In the genomic region with DNA sequence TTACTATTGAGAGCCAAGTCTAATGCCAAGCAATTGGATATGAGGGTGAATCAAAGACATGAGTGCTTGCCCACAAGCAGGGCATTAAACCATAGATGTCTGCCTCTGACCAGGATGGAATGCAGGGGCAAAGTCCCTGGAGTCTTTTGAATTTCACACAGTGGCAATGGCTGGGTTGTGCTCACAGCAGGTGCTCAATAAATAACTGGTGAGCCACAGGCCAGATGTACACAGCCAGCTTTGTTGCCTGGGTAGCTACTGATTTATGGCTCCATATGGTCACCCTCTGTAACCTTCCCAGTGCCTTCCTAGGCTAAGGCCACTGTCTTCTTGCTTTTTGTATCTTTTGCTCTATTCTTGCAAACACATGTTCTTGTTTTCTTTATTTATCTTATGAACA, we compare ENCODE assay signal across 18 mouse cellular contexts.
DNase-seq lines count a peak whose midpoint lies in the region; ATAC-seq lines count a peak whose summit lies in the region.
"Had no signal": no experiment of that assay in that cellular context is flagged by ENCODE, and none has a peak within 500 bp of the region (broad histone marks: within the 10 kb centered on the region; RNA-seq: fewer than 3 reads in every experiment).

No protein-coding gene starts in this region.

- H3K27me3 ChIP-seq in hindbrain, embryonic 12.5 days = no peaks in the 10 kb centered on the region
- no peaks in the 10 kb centered on the region for H3K27me3 ChIP-seq in hindbrain, embryonic 16.5 days (replicated peaks; ENCODE audit: control insufficient read depth, insufficient read depth, low read length)
- H3K27me3 ChIP-seq: limb, embryonic 15.5 days; midbrain, embryonic 12.5 days had no signal

- peak; percentile 52; the same call in 1 of the 2 replicates for ATAC-seq in hindbrain, embryonic 12.5 days (ENCODE audit: low FRiP score)
- no peak for ATAC-seq in hindbrain, embryonic 16.5 days

- no peak overlapping the region for H3K4me3 ChIP-seq in hindbrain, embryonic 12.5 days
- H3K4me3 ChIP-seq in hindbrain, embryonic 16.5 days (ENCODE audit: low read length) = no peak overlapping the region
- H3K4me3 ChIP-seq: limb, embryonic 15.5 days; midbrain, embryonic 12.5 days had no signal

- 0 out of 2 replicates have a peak, but pooled peaks cover 4% of the 10 kb centered on the region for H3K4me1 ChIP-seq in hindbrain, embryonic 12.5 days
- no peaks in the 10 kb centered on the region for H3K4me1 ChIP-seq in hindbrain, embryonic 16.5 days (ENCODE audit: control insufficient read depth, insufficient read depth, low read depth, low read length)
- H3K4me1 ChIP-seq: limb, embryonic 15.5 days; midbrain, embryonic 12.5 days had no signal

- H3K9me3 ChIP-seq in hindbrain, embryonic 12.5 days (replicated peaks) = no peaks in the 10 kb centered on the region
- H3K9me3 ChIP-seq in hindbrain, embryonic 16.5 days (ENCODE audit: control insufficient read depth, low read length) = no peaks in the 10 kb centered on the region
- H3K9me3 ChIP-seq: limb, embryonic 15.5 days; midbrain, embryonic 12.5 days had no signal

- no peak overlapping the region for H3K27ac ChIP-seq in hindbrain, embryonic 12.5 days
- no peak overlapping the region for H3K27ac ChIP-seq in hindbrain, embryonic 16.5 days (ENCODE audit: low read depth, low read length)
- H3K27ac ChIP-seq: limb, embryonic 15.5 days; midbrain, embryonic 12.5 days; stomach, postnatal 0 days had no signal

- no peaks in the 10 kb centered on the region for H3K36me3 ChIP-seq in hindbrain, embryonic 12.5 days
- no peaks in the 10 kb centered on the region for H3K36me3 ChIP-seq in hindbrain, embryonic 16.5 days (ENCODE audit: control insufficient read depth, insufficient read depth, low read length)
- H3K36me3 ChIP-seq: limb, embryonic 15.5 days; midbrain, embryonic 12.5 days had no signal

- peak; percentile 1 for DNase-seq in Muller cell, postnatal 12 days (ENCODE audit: inconsistent ontology term)
- DNase-seq in embryo, embryonic 11.5 days (ENCODE audit: low read depth, low spot score) = peak; percentile 40
- peak; percentile 85 for DNase-seq in mesoderm, embryonic 11.5 days (ENCODE audit: low read depth, low spot score)
- DNase-seq in right cerebral cortex, postnatal 4 days = no peak
- no peak for DNase-seq in right cerebral cortex, postnatal 14 days
- no peak for DNase-seq in ovary, adult 18-20 months (ENCODE audit: low spot score)
- DNase-seq: adrenal gland, postnatal 36 days; cerebellum, adult 2 months; gastrocnemius, postnatal 10 days; kidney, postnatal 36 days; layer of hippocampus, adult 9-11 months; lung, adult 2 months; lung, postnatal 36 days had no signal

- H3K4me2 ChIP-seq in hindbrain, embryonic 12.5 days (replicated peaks) = no peak overlapping the region
- H3K4me2 ChIP-seq in hindbrain, embryonic 16.5 days (ENCODE audit: low read length) = no peak overlapping the region
- H3K4me2 ChIP-seq: limb, embryonic 15.5 days; midbrain, embryonic 12.5 days had no signal

- no peak overlapping the region for H3K9ac ChIP-seq in hindbrain, embryonic 12.5 days
- H3K9ac ChIP-seq in hindbrain, embryonic 16.5 days (ENCODE audit: low read depth, low read length) = no peak overlapping the region
- H3K9ac ChIP-seq: limb, embryonic 15.5 days; midbrain, embryonic 12.5 days had no signal

Comparison
In these comparisons a context has a peak if more than half of its experiments do, and no peak if none do; other contexts are left out.
1. DNase-seq: peak in Muller cell, postnatal 12 days (single experiment), embryo, embryonic 11.5 days (single experiment) and mesoderm, embryonic 11.5 days (single experiment); none in right cerebral cortex, postnatal 4 days (single experiment), right cerebral cortex, postnatal 14 days (single experiment) and ovary, adult 18-20 months (single experiment).